Comparison of ENCODE assay signal across 8 mouse cellular contexts in genomic region chr16:33999388-33999787, GRCm38 (mm10). TPM values are rescaled to one million over a fixed set of nuclear protein-coding genes. Genes with fewer than 3 reads are reported as not detected.
A peak's percentile ranks its signal among the peaks of the same experiment; 100 is the strongest.
DNase-seq lines count a peak whose midpoint lies in the region; ATAC-seq and TF ChIP-seq lines count a peak whose summit lies in the region.

No protein-coding gene starts in this region.

- H3K27me3 ChIP-seq in testis, adult 2 months (ENCODE audit: control insufficient read depth, insufficient read depth, low read length): no peaks in the 10 kb centered on the region
- no peaks in the 10 kb centered on the region for H3K27me3 ChIP-seq in kidney, adult 2 months (replicated peaks; ENCODE audit: control insufficient read depth, insufficient read depth, low read length)

- TF ChIP-seq CTCF in testis, adult 2 months (IDR thresholded peaks at IDR 0.05; ENCODE audit: control insufficient read depth, insufficient read depth, insufficient replicate concordance, low read depth, low read length): peak; percentile 10; the same call in 1 of the 2 replicates
- peak; percentile 72 for TF ChIP-seq CTCF in kidney, adult 2 months (conservative IDR thresholded peaks at IDR 0.05; ENCODE audit: insufficient read depth, insufficient read length, low read depth, low read length)

- H3K4me1 ChIP-seq in testis, adult 2 months (ENCODE audit: control insufficient read depth, insufficient read depth, low read length): no peaks in the 10 kb centered on the region; the same call in 1 of the 2 replicates
- H3K4me1 ChIP-seq in kidney, adult 2 months (ENCODE audit: control insufficient read depth, insufficient read depth, low read length): no peaks in the 10 kb centered on the region

- no peak overlapping the region for H3K27ac ChIP-seq in testis, adult 2 months (ENCODE audit: control insufficient read depth, insufficient read depth, low read depth, low read length)
- H3K27ac ChIP-seq in kidney, adult 2 months (ENCODE audit: insufficient read depth, low read depth, low read length): no peak overlapping the region

- no peaks in the 10 kb centered on the region for H3K36me3 ChIP-seq in testis, adult 2 months (ENCODE audit: control insufficient read depth, insufficient read depth, low read length)
- H3K36me3 ChIP-seq in kidney, adult 2 months (ENCODE audit: control insufficient read depth, insufficient read depth, low read length): no peaks in the 10 kb centered on the region

- WGBS in kidney, adult 2 months: 26% methylated on average over 3 of the region's 3 CpGs

- 0 out of 2 replicates have a peak, but pooled peaks have one; percentile 17 for ATAC-seq in frontal cortex, adult (ENCODE audit: low TSS enrichment)
- ATAC-seq in granulocyte monocyte progenitor cell, adult 5-6 weeks (replicated peaks; ENCODE audit: poor library complexity, severe bottlenecking): no peak

- no peak for DNase-seq in frontal cortex, postnatal 10 days (ENCODE audit: low spot score in 2 of 2)
- no peak for DNase-seq in testis, postnatal 14 days (ENCODE audit: low spot score)
- DNase-seq in cerebellum, postnatal 14 days: peak; percentile 79 to 83
- DNase-seq in kidney, adult 2 months: peak; percentile 67
- peak; percentile 76 for DNase-seq in lung, postnatal 10 days

- no peak overlapping the region for H3K4me3 ChIP-seq in testis, adult 2 months (ENCODE audit: control insufficient read depth, low read depth, low read length)
- no peak overlapping the region for H3K4me3 ChIP-seq in kidney, adult 2 months (ENCODE audit: insufficient read depth, low read depth, low read length)

- no peak for TF ChIP-seq POLR2A in testis, adult 2 months (IDR thresholded peaks at IDR 0.05; ENCODE audit: control insufficient read depth, low read depth, low read length)
- TF ChIP-seq POLR2A in kidney, adult 2 months (IDR thresholded peaks at IDR 0.05; ENCODE audit: low read depth, low read length): no peak

RNA-seq across cellular contexts. Expression of gene Umps, which starts 32.5 kb away (rescaled TPM):
- 12.6 and 13.6 TPM in 2 replicates for polyA plus RNA-seq in testis, adult 2 months (2012; rRNA removed)
- 14.9 and 16.5 TPM in 2 replicates for polyA plus RNA-seq in kidney, adult 2 months (2012; rRNA removed)
- 69.3 and 73.3 TPM in 2 replicates for total RNA-seq in granulocyte monocyte progenitor cell, adult 5-6 weeks (2014; fragmentation: Nextera tagmentation)
- total RNA-seq in granulocyte monocyte progenitor cell, adult 5-6 weeks (2017): 129 and 134 TPM in 2 replicates

Comparison
In these comparisons a context has a peak if more than half of its experiments do, and no peak if none do; other contexts are left out.
1. DNase-seq: peak in cerebellum, postnatal 14 days (2 of 2), kidney, adult 2 months (single experiment) and lung, postnatal 10 days (single experiment); none in frontal cortex, postnatal 10 days (0 of 2) and testis, postnatal 14 days (single experiment).